Mouse (Mus musculus) ovary, postnatal 10 days (tissue): ENCODE data around the gene Tomm40.
"Not testable (repeated sequence)": the region's sequence is repeated elsewhere in the genome, so short reads cannot be mapped to it uniquely, and the experiment has no call there.

Experiments
- DNase-seq: peaks from one replicate; pipeline ENCODE4 v3.0.0; 2022; ENCODE audit warnings: low spot score

The Tomm40 gene

DNA sequence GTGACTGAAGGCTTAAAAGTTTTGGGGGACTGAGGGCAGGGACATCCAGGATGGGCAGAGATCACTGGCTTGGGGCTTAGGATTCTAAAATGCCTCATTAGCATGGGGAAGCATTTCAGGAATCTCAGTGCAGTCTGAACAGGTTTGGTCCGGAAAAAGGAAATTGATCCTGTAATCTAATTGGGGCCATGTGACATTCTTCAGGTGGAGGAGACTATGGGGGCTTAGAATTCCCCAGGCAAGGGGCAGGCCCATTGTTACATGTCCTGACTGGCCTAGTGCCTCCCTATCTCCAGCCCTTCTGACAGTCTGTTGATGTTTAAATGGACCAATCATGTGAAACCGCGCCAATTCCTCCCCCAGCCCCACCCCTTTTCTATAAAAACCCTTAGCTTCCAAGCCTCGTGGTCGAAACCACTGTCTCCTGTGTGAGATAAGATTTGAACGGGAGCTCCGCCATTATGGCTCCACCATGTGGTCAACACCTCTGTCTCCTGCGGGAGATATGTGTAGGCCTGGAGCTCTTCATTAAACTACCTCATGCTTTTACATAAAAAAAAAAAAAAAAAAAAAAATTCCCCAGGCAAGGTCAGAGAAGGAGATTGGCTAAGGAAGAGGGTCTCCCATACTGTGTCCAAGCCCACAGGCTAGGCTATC is 28.2 kb downstream of the Tomm40 start:
- not testable (repeated sequence) for DNase-seq

DNA sequence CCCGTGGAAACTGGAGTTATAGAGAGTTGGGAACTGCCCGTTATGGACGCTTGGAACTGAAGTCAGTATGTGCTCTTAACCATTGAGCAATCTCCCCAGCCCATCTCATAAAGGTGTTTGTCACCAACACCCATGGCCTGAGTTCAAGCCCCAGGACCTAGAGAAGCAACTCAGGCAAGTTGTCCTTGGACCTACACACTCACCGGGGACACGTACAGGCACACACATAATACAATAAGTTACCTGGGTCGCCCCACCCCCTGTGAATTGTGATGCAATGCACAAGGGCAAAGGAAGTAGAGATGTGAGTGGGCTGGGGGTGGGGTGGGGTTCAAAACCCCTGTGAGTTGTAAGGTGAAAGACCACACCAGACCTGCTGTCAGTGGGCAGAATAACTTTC is 28.7 kb downstream of the Tomm40 start:
- DNase-seq, result no peak

DNA sequence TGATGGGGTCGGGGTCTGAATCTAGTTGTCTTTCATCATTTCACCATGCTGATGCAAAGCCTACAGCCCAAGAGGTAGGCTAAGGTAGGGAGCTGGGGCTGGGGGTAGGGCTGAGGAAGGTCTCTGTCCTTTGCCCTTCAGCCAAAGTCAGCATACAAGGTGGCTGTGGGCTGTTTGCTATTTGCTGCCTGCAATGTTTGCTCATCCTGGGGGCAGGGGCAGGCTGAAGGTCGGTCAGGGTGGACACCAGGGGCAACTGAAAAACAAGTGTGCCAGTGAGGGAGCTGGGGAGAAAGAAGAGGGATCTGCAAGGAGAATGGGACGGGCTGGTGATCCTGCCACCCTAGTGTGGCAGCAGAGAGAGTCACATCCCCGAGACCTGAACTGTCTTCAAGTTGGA is 29.9 kb downstream of the Tomm40 start:
- DNase-seq, result no peak

DNA sequence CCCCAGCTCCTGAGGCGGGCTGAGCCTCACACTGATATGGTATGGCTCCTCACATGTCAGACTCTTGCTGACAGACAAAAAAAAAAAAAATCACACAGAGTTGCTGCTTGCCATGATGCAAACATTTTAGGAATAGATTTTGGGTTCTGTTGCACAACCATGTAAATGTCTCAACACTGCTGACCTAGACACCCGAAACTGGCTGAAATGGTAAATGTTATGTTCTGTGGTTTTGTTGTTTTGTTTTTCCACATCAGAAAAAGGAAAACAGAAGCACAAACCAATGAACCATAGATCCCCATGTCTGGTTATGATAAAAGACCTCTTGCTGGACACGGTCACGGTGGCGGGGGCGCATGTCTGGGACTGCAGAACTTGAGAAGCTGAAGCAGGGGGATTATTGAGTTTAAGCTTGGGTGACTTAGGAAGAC is 31.5 kb downstream of the Tomm40 start:
- DNase-seq, result no peak

DNA sequence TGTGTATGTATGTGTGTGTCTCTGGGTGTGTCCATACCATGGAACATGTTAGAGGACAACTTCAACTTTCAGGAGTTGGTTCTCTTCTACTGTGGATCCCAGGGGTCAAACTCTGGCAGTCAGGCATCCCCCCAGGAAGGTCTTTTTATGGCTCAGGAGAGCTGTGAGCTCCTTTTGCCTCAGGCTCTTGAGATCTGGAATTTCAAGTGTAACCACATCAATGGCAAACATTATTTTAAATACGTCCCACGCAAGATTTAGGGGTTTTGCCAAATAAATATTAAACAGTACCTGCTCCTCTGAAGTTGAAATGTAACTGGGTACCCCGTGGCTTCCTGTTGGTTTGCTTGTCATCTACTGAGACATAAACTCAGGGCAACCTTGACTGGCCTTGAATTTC is 32.3 kb downstream of the Tomm40 start:
- no peak for DNase-seq

DNA sequence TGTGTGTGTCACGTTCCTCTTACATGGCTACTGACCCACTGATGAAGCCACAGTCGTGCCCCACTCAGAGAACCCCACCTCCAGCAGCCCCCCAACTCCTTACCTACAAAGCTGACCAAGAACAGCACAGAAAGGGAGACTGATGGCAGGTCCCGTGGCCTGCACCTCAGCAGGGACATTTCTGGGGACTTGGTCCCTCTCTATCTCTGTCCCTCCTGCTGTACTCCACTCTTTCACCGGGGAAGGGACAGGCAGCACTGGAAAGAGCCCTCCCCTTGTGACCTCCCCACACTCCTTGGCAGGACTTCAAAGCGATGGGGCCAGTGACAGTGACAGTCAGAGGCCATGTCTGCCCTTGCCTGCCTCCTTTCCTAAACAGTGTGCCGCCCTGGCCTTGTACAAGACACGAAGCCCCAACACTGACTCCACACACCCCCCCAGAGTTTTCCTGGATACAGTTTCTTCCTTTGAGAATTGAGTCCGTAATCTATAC is 34.0 kb downstream of the Tomm40 start, which contains the start of the genes Gm44805 and Apoc4:
Gene Gm44805, minus strand, starts transcription at position 222 of the 493 bp plus-strand sequence.
Gene Apoc4, minus strand, starts transcription at position 278 of the 493 bp plus-strand sequence.
- no peak for DNase-seq

DNA sequence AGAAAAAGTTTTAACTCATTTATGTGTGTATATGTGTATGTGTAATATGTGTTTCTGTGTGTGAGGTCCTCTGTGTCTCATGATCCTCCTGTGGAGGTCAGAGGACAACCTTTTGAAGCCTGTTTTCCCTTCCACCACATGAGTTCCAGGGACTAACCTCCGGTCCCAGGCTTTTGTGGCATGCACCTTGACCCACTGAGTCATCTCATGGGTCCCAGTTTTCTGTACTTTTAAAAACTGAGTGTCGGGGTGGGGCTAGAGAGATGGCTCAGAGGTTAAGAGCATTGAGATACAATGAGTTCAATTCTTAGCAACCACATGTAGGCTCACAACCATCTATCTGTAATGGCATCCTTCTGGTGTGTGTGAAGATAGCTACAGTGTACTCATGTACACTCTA is 34.5 kb downstream of the Tomm40 start:
- DNase-seq, result no peak

DNA sequence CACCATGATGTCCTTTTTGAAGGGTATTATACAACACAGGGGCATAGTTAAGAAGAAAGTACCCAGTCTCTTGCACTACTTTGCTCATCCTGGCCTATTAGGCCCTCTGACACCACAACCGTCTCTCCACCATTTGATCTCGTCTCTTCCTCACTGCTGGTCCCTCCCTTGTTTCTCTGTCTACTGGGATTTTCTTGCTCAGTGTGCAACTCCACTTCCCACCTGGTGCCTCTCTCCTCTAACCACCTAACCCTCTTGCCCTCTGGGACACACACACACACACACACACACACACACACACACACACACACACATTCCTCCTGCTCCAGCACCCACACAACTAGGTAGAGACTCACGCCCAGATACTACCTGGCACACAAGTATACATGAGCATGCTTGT is 36.3 kb downstream of the Tomm40 start:
- no peak for DNase-seq

DNA sequence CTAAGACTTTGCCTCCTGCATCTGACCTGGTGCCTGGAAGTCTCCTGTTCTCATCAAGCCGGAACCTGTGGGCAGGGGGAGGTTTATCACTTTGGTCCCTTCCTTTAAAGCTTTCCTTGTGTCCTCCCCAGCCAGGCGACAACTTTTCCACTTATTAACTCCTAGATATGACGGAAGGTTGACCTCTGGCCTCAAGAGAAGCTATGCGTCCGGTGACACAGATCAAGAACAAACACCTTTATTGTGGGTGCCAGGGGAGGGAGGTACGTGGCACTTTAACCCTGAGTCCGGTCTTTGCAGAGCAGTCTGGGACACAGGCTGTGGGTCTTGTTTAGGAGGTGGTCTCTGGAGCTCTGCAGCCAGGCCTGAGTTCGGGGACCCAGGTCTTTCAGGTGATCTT is 37.4 kb downstream of the Tomm40 start, which contains the start of gene Apoc2:
Gene Apoc2, minus strand, starts transcription at position 70 of the 400 bp plus-strand sequence.
- no peak for DNase-seq

DNA sequence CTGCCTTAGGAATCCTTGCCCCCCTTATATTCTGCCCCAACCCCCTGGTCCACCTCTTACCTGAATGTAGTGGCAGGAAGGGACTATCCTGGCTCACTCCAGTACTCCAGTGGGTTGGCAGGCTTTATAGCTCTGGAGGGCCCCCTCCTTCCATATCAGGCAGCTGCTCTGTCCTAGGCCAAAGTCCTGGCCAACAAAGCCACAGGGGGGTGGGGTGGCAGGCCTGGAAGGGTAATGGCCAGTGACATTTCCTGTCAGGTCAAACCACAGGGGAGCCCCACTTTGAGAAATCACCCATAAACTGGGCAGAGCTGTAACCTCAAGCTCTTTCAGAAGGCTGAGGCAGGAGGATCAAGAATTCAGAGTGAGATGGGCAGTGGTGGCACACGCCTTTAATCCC is 38.6 kb downstream of the Tomm40 start:
- DNase-seq, result no peak

DNA sequence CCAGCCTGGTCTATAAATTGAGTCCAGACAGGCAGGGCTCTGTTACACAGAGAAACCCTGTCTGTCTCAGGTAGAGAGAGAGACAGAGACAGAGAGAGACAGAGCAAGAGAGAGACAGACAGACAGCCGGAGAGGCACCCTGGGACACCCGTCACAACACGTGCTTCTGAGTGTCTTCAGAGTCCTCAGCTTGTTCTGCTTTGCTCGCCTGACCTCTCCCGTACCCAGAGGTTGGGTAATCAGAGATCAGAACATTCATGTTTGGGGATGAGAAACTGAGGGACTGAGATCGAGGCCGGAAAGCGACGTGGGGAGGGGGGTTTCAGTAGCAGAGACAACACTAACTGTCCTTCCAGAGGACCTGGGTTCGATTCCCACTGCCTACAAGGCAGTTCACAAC is 39.4 kb downstream of the Tomm40 start:
- no peak for DNase-seq

DNA sequence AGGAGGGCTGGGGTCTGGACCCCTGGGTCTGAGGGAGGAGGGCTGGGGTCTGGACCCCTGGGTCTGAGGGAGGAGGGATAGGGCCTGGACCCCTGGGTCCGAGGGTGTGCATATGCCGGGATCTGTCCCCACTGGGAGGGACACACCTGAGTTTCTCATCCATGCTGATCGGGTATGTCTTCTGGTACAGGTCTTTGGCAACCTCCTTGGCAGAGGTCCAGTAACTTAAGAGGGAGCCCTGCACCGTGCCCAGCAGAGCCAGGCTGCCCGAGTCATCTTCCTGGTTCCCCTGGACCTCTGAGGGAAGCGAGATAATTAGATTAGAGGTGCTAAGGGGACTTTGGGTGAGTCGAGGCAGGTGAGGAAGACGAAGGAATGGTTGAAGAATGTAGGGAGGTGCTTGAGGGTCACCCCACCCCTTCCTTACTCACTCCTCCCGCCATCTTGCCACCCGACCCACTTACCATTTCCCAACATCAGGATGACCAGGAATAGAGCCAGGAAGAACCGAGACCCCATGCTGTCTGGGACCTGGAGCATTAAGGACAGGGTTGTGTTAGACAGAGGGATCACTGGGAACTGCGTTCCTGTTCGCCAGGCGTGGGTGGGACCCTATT is 42.0 kb downstream of the Tomm40 start:
- no peak for DNase-seq

DNA sequence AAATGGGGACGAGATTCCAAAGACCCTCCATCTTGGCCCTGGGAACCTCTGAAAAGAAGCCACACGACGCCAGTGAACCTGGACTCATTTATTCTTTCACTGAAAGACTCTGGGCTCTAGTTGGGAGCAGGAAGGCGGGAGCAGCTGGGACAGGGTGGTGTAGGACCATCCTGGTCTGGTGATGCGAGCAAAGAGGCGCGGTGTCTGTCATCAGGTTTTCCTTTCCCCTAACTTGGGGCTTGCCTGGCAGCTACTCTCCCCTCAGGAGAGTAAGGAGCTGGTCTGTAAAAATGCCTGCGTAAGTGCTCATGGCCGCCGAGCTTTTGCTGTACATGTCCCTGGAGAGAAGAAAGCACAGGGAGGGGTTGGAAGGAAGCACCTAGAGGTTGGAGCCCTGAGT is 43.7 kb downstream of the Tomm40 start:
- no peak for DNase-seq

DNA sequence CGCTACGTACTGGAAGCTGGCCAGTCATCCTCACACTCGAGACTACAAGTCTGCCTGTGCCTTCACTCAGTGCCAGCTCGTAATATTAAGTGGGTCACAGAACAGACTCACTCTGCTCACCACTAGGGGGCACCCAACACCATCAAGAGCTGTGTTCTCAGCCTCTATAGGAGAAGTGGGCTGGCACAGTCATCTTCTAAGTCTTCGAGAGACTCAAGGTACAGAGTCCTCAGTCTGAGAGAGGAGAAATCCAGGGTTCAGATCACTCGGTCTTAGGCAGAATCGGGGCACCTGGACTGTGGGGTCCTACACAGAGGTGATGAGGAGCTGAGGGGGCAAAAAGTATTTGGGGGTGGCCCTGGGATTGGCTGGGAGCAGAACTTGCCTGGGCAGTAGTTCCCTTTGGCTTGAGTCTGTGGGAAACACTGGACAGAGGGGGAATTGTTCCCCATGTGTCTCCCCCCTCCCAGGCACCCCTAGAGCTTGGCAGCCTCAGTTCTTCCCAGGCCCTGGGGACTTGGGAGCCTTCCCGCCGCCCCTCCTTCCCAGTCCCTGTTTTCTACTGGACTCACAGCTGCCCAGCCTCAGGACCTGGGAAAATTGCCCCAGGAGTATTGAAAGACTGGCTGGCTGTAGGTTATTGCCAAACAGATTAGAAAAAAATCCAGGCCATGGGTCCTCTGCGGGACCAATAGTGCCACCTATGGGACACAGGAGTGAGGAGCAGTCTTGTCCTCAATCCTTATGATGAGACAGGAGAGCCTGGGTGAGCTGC is 46.1 kb downstream of the Tomm40 start:
- DNase-seq, result peak; percentile 78

DNA sequence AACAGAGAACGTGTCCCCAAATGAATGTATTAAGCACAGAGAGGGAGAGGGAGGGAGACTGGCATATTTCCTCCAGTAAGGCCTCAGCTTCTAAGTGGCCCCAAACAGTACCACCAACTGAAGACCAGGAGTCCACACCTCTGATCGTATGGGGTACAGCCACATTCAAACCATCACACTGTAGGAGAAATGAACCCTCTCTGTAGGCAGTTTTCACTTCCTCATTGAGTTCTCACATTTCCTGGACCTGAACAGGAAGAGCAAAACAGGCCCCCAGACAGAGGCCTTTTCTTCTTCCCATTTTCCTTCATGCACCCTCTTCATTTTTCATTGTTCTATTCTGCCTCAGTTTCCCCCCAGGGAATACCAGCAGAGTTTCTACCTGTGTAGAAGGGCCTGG is 47.8 kb downstream of the Tomm40 start:
- no peak for DNase-seq

DNA sequence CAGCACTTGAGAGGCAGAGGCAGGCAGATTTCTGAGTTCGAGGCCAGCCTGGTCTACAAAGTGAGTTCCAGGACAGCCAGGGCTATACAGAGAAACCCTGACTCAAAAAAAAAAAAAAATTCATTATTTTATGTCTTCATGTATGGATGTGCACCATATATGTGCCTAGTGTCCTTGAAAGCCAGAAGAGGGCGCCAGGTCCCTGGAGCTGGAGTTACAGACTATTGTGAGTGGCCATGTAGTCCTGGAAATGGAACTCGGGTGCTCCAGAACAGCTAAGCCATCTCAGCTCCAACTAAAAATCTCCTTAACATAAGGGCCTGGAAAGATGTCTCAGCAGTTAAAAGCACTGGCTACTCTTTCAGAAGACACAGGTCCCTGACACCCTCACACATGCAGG is 48.5 kb downstream of the Tomm40 start:
- DNase-seq, result no peak

DNA sequence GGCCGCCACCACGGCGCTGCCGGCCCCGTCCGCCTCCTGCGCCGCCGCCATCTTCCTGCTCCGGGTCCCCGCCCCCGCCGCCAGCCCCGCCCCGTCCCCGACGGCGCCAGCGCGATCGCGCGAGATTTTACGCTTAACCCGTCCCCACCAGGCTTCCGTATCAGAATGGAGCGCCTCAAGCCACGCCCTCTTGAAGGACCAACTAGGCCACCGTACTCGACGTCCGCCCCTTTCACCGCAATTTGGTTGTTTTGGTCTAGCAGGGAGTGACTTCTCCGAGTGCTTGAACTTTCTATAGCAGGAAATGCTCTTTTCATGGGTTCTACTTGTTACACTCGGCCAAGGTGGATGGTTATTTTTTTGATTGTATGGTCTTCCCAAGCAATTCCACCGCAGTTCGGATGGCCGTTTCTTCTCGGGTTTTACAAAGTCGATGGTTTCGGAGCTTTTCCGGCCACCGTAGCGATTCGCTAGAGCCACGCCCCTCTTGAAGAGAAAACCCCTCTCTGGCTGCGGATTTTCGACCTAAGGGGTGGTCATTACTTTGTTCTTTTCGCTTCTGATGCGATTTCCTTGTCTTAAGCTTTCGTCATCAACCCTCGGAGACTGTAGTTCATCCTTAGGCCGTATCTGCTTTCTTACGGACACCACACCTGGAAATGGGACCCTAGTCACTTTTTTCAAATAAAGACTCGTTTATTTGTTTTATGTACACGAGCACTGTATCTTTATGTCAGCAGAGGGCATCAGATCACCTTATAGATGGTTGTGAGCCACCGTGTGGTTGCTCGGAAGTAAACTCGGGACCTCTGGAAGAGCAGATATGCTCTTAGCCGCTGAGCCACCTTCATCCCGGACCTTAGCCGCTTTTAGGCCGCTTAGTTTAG is 50.0 kb downstream of the Tomm40 start, which contains the start of gene Clptm1:
Gene Clptm1, minus strand, starts transcription at position 79 of the 887 bp plus-strand sequence.
- peak; percentile 92 for DNase-seq

DNA sequence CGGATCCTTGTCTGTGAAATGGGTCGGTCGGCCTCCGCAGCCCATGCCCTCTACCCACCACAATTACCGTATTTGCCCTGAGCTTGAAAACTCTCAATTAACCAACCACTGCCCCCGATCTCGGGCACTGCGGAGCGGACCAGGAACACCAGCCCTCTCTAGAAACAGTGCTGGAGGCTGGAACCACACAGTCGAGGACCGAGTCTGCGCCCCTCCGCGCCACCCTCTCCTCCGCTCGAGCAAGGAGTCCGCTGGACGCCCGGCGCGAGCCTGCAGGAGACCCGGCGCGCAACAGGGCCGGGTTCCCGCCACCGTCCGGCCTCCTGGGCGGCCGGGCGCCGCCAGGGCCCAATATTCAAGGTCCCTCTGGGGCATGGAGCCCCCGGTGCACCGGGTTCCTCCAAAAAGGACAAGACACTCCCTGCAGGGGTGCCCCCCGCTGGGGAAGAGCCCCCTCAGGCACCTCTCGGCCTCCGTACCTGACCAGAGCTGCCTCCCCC is 50.7 kb downstream of the Tomm40 start:
- no peak for DNase-seq

DNA sequence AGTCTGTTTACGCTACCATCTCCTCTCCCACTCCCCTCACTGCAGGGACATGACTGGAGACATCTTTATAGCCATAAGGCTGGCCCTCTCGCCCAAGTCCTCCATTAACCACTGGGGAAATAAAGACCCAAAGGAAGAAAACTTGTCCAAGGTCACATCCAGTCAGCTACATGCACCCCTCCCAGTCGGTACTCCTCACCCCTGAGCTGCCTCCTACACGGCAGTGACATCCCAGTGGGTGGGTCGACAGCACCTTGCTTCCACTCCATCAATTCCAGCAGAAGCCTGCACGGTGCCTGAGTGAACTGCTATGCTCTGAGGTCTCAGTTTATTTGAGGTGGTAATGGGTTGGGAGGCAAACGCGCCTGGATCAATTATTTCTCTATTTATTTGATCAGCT is 51.3 kb downstream of the Tomm40 start:
- DNase-seq, result no peak

DNA sequence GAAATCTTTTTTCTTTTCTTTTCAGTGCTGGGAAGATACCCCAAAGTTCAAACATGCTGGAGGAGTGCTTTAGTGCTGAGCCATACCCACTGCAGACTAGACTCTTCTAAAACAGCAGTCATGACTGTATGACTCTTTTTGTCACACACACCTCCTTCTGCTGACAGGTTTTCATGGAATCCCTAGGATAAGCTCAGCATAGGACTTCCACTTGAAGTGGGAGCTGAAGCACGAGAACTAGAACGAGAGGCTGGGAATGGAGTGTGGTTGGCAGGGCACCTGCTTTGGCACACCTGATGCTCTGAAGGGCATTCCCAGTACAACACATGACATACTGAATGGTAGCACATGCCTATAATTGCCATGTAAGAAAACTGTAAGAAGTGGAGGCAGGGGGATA is 62.6 kb downstream of the Tomm40 start:
- DNase-seq, result no peak
